Mouse (Mus musculus): ENCODE results near the gene Stard5.

The Stard5 gene

GRCm38 (mm10) chr7:83632682-83633120 is 942 bp downstream of the Stard5 start:
- DNase-seq (ENCODE audit: low read depth, low spot score), result no peak

- peak; percentile 77 for DNase-seq (ENCODE audit: low read depth, low spot score)
Measured at GRCm38 (mm10) chr7:83633856-83634255, 2.1 kb downstream of the Stard5 start.

DNA sequence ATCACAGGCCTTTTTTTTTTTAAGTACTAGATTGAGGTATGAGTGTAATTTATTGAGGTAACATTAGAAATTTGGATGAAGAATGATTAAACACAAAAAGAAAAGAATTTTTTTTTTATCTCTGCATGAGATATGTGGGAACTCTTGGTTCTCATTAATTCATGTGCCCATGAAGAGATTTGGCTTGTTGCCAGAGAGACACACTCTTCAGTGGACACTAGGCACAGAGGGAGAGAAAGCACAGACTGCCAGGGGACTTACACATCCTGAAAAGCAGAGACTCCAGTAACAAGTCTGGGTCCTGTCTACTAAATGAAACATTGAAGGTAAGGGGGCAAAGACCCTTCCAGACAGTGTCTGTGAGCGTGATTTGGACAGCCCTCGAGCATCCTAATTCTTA is 4.0 kb downstream of the Stard5 start:
- peak; percentile 57 for DNase-seq (ENCODE audit: low read depth, low spot score)

- DNase-seq (ENCODE audit: low read depth, low spot score), result no peak
Measured at GRCm38 (mm10) chr7:83636425-83636824, 4.7 kb downstream of the Stard5 start.

DNA sequence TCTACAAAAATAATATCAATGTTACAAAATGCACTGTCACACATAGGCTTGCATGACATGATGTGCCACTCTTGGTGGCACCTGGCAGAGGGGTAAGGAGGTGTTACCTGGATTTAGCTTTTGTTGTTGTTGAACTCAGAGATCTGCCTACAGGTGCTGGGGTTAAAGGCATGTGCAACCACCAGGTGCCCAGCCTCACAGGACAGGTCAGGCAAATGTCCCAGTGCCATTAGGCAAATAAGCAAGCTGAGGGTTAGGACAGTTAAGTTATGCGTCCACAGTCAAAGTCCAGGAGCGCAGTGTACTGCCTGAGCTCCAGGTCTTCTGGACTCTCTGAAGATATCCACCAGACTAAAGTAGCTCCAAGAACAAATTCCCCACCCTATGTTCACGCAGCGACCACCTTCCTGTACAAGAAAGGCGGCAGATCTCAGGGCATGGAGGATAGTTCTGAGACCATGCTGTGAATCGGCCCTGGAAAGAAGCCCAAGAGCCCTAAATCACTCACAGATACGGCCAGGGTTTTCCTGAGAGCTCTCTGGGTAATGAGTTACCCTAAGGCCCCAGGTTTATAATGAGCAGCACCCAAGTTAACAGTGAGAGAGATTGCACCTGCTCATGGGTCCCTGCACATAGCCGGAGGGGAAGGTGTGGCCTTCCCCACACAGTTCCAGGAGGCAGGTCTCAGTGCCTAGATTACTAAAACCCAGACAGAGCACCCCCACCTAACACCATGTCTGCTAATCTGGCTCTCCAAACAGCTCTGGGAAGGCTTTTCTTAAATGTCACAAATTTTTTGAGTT is 6.2 kb downstream of the Stard5 start:
- no peak for DNase-seq (ENCODE audit: low read depth, low spot score)

DNA sequence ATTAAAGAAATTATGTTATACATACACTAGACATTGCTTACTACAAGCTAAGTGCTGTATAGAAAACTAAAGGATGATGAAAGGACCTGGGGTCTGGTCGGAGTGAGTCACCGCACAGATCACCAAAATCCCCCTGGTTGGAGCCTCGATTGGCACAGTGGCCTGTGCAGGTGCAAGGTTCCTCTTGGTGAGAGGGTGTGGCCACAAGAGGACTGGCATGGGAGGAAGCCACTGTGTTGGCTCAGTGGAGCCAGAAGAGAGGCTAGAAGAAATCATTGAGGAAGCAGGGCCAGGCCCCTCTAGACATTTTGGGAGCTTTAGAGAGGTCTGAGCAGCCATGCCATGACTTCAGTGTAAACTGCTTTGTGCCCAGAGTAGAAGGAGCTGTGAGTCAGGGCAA is 7.3 kb downstream of the Stard5 start:
- no peak for DNase-seq (ENCODE audit: low read depth, low spot score)

GRCm38 (mm10) chr7:83640581-83640980 is 8.8 kb downstream of the Stard5 start:
- no peak for DNase-seq (ENCODE audit: low read depth, low spot score)

GRCm38 (mm10) chr7:83641163-83641562 is 9.4 kb downstream of the Stard5 start:
- no peak for DNase-seq (ENCODE audit: low read depth, low spot score)

DNA sequence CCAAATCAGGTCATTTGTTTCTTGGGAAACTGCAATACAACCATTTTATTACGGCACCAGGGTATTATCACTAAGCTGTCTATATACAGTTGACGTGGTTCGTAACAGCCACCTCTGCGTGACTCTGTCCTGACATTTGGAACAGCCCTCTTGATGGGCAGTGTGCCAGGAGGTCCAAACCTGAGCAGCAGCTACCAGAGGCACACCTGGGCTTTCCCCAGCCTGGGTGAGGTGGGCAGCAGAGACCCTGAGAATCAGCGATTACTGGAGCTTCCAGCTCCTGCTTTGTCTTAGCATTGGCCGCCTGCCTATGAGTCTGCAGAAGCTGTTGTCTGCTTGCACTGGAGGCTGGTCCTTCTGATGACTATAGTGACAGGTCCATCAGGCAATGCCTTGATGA is 11.8 kb downstream of the Stard5 start:
- no peak for DNase-seq (ENCODE audit: low read depth, low spot score)

- no peak for DNase-seq (ENCODE audit: low read depth, low spot score)
Measured at GRCm38 (mm10) chr7:83644761-83645160, 13.0 kb downstream of the Stard5 start.

DNA sequence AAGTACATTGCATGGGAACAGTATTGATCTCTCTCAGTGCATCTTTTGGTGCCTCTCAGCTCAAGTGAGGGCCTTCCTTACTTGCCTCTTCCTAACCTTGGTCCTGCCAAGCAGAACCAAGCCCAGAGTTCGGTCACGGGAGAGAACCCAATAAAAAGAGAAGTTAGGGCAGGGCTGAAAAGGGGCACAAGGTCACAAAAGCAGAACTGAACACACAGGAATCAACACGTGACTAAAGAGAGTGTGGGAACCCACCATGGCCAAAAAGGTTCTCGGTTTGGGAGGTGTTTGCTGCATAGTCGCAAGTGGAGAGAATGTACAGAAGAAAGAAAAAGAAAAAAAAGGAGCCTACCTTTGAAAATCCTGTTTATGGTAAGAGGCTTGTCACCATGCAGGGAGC is 13.7 kb downstream of the Stard5 start:
- peak; percentile 29 for DNase-seq (ENCODE audit: low read depth, low spot score)

- peak; percentile 45 for DNase-seq (ENCODE audit: low read depth, low spot score)
Measured at GRCm38 (mm10) chr7:83648807-83649206, 17.0 kb downstream of the Stard5 start.

DNA sequence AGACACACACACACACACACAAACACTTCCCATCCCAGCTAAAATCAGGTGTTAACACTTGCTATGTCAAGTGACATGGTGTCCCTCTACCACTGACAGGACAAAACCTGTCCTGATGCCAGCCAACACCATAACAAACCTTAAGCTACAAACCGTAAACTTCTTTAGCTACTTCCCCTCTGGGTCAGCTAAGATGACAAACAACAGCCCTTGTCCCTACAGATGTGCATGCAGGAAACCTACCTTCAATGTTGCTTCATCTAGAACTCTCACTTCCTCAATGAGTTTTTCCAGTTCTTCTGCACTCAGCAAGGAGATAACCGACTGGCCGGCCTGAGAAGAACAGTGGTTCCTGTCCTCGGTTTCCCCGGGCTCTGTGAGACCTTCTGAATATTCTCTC is 18.9 kb downstream of the Stard5 start:
- no peak for DNase-seq (ENCODE audit: low read depth, low spot score)

GRCm38 (mm10) chr7:83652498-83652897 is 20.7 kb downstream of the Stard5 start:
- no peak for DNase-seq (ENCODE audit: low read depth, low spot score)

DNA sequence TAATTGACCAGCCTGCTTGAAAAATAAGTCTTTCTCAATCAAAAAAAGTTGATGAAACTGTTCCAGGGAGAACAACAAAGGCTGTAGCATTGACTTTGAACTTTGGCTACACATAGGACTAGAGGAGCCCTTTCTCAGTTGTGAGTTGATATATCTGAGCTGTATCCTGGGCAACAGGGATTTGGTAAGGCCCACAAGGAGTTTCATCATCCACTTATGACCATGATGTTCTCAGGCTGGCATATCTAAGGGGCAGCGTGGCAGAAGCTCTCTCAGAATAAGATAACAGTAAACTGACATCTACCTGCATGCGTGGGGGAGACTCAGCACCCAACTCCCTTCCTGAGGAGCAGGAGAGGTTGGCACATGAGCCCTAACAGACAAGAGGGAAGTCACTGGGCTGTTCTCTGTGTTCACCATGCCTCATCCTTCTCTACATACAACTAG is 21.9 kb downstream of the Stard5 start:
- DNase-seq (ENCODE audit: low read depth, low spot score), result no peak

- DNase-seq (ENCODE audit: low read depth, low spot score), result no peak
Measured at GRCm38 (mm10) chr7:83654196-83654595, 22.4 kb downstream of the Stard5 start.

GRCm38 (mm10) chr7:83654938-83655630 is 23.3 kb downstream of the Stard5 start:
- no peak for DNase-seq (ENCODE audit: low read depth, low spot score)

DNA sequence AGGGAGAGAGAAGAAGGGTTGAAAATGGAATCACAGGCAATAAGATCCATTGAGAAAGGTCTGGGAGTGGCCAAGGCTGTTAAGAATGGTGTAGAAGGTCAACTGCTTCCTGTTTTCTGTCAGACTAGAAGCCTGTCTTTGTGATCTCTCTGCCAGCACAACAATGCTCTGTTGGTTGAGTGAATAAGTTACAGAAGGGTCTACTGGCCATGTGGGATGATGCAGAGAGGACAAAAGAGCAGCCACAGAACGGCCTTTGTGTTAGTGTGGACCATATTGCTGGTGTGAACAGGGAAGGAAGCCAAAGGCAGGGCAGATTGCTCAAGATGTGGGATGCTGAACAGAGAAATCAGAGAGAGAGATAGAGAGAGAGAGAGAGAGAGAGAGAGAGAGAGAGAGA is 27.0 kb downstream of the Stard5 start:
- DNase-seq (ENCODE audit: low read depth, low spot score), result peak; percentile 71

- DNase-seq (ENCODE audit: low read depth, low spot score), result peak; percentile 88
Measured at GRCm38 (mm10) chr7:83659159-83660065, 27.7 kb downstream of the Stard5 start.

DNA sequence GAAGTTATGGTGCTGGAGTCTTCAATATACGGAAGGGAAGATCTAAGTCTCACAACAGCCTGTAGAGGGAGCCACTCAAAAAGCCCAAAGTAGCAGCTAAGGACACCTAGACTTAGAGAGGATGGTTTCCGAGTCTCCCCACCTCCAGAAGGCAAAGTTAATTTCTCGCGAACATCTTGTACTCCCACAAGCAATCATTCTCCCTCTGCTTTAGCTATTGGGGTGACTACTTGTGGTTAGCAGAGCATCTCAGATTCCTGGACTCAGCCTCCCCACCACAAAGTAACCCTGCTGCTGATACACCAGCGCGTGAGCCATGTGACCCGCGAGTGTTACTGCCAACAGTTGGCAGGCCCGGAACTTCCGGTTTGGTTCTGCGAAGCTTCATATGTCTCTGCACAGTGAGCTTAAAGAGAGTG is 28.5 kb downstream of the Stard5 start:
- peak; percentile 55 for DNase-seq (ENCODE audit: low read depth, low spot score)

- DNase-seq (ENCODE audit: low read depth, low spot score), result no peak
Measured at GRCm38 (mm10) chr7:83661031-83661430, 29.3 kb downstream of the Stard5 start.

GRCm38 (mm10) chr7:83661763-83662162 is 30.0 kb downstream of the Stard5 start:
- no peak for DNase-seq (ENCODE audit: low read depth, low spot score)
